Mouse (Mus musculus): ENCODE data around the gene Brsk2. TPM values are rescaled to one million over a fixed set of nuclear protein-coding genes. Genes with fewer than 3 reads are reported as not detected.

Brsk2 gene
- polyA plus RNA-seq, 1 experiment from 2014 or later, result 25.8 TPM

DNA sequence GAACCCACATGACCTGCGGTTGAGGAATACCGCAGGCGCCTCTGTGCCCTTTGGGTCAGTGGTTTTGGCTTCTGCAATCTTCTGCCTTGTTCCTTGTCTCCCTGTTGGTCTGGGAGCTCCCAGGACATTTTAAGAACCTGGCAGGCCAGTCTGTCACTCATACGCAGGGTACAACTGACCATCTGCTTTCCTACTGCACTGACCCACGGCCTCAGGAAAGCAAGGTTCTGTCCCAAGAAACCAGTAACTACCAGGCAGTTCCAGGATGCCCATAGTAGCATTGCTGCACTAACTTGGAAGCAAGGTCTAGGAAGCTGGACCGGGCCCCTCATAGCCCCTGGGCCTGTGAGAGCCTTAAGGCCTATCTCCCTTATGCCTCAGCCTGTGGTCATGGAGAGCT lies 14.6 kb upstream of the Brsk2 start:
- H3K9ac ChIP-seq (replicated peaks), result no peak overlapping the region
- WGBS, result 95% methylated on average over 6 of the region's 6 CpGs
- no peak overlapping the region for H3K4me2 ChIP-seq (replicated peaks)
- no peaks in the 10 kb centered on the region for H3K27me3 ChIP-seq
- H3K27ac ChIP-seq (replicated peaks), result peak overlapping the region; percentile 32; the same call in 1 of the 2 replicates
- H3K9me3 ChIP-seq, result no peaks in the 10 kb centered on the region
- H3K36me3 ChIP-seq, result no peaks in the 10 kb centered on the region
- peaks cover 8% of the 10 kb centered on the region; the same call in 1 of the 2 replicates for H3K4me1 ChIP-seq
- H3K4me3 ChIP-seq, result no peak overlapping the region
- no peak for ATAC-seq (replicated peaks)

DNA sequence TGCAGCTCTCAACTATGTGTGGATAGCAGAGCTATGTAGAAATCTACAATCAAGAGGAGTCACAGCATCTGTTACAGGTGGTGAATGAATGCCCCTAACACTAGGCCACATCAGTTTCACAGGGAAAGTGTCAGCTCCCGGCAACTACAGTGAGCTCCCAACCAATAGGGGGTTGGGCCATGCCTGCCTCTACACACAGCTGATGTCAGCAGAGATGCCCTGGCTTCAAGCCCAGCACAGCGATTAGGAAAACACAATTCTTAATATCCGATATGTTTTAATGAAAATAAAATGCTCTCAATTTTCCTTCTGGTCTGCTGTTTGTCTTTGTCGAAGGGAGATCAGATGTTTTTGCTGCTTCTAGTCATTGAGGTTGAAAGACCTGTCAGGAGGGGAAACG lies 6.1 kb upstream of the Brsk2 start:
- ATAC-seq (replicated peaks), result no peak
- H3K27ac ChIP-seq (replicated peaks), result no peak overlapping the region; the same call in 1 of the 2 replicates
- H3K4me3 ChIP-seq, result no peak overlapping the region
- H3K9ac ChIP-seq (replicated peaks), result no peak overlapping the region
- peaks cover 24% of the 10 kb centered on the region for H3K4me1 ChIP-seq
- H3K9me3 ChIP-seq, result no peaks in the 10 kb centered on the region
- no peaks in the 10 kb centered on the region for H3K27me3 ChIP-seq
- 54% methylated on average over 5 of the region's 5 CpGs for WGBS
- no peak overlapping the region for H3K4me2 ChIP-seq (replicated peaks)
- no peaks in the 10 kb centered on the region for H3K36me3 ChIP-seq

DNA sequence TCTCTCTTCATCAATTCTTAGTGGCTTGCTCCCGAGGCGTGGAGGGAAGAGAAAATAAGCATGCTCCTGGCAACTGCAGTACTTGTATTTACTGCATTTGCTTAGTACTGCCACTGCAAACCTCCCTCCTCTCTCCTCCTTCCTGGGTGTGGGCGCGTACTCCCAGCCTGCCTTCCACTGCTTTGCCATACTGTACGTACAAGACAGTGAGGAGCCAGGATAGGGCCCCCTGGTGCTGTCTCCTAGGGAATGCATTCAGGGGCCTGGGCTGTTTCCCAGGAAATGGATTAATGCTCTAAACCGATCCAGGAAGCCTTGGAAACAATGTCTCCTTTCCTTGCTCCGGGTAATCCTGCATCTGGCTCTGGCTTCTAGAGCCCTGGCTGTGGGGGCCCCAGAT lies 3.6 kb upstream of the Brsk2 start:
- no peak overlapping the region for H3K9ac ChIP-seq (replicated peaks)
- no peaks in the 10 kb centered on the region for H3K36me3 ChIP-seq
- H3K4me2 ChIP-seq (replicated peaks), result peak overlapping the region; percentile 27
- H3K27me3 ChIP-seq, result no peaks in the 10 kb centered on the region
- H3K27ac ChIP-seq (replicated peaks), result peak overlapping the region; percentile 71
- peak overlapping the region; percentile 8 for H3K4me3 ChIP-seq
- no peaks in the 10 kb centered on the region for H3K9me3 ChIP-seq
- peaks cover 33% of the 10 kb centered on the region for H3K4me1 ChIP-seq
- 4% methylated on average over 7 of the region's 7 CpGs for WGBS
- ATAC-seq (replicated peaks), result peak; percentile 40

DNA sequence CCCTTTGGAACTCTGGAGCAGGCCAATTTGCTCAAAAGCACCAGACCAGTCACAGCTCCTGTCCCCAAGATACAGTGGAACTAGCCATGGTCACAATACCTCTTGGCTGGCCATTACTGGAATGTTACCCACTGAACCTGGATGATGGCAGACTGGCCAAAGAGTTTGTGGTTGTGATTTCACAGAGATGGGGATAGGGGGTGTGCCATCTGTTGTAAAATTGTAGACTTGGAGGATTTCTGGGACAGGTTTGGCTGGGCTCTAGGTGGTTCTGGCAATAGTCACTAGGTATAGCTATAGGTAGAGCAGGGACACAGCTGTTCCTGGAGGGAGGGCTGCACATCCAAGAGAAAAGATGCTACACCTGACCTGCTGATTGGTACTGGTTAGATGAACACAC lies 2.0 kb upstream of the Brsk2 start:
- Histone ChIP-seq H3K27ac (replicated peaks) (no peak overlapping the region), H3K4me2 (replicated peaks) (no peak overlapping the region), H3K9ac (replicated peaks) (no peak overlapping the region), H3K36me3 (peaks cover 5% of the 10 kb centered on the region; the same call in 1 of the 2 replicates), H3K4me1 (peaks cover 49% of the 10 kb centered on the region), H3K9me3 (no peaks in the 10 kb centered on the region), H3K27me3 (no peaks in the 10 kb centered on the region), H3K4me3 (no peak overlapping the region)
- no peak for ATAC-seq (replicated peaks)

DNA sequence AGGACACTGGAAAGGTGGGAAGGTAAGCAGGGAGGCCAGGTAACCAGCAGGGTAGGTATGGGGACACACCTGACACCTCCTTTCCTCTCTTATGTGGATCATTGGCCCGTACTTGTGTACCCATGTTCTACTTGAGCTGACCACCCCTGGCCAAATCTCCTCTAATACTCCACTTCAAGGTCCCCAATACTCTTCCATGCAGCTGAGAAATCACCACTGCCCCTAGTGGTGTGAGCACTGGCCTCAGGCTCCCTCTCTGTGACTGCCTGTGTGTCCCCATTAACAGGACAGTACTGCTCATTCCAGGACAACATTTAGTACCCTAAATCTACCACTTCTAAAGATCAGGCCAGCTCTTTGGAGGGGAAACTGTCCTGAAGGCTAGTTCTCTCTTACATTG lies 1.5 kb upstream of the Brsk2 start:
- H3K4me2 ChIP-seq (replicated peaks), result no peak overlapping the region
- no peak overlapping the region for H3K9ac ChIP-seq (replicated peaks)
- ATAC-seq (replicated peaks), result no peak
- WGBS, result 94% methylated on average over 1 of the region's 1 CpGs
- H3K4me1 ChIP-seq, result peaks cover 51% of the 10 kb centered on the region
- H3K27me3 ChIP-seq, result no peaks in the 10 kb centered on the region
- H3K4me3 ChIP-seq, result no peak overlapping the region
- H3K27ac ChIP-seq (replicated peaks), result no peak overlapping the region
- peaks cover 5% of the 10 kb centered on the region; the same call in 1 of the 2 replicates for H3K36me3 ChIP-seq
- H3K9me3 ChIP-seq, result no peaks in the 10 kb centered on the region

DNA sequence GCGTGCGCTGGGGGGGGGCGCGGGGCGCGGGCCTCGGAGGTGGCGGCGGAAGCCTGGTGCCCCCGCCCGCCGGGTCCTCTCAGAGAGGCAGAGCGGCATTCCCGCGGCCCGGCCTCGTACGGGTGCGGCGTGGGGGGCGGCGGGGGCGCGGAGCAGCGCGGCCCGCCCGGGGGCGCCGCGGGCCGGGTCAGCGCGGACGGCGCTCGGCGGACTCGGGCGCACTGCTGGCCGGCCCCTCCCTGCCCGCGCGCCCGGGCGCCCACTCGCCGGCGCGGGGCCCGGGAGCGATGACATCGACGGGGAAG lies 200 bp downstream of the Brsk2 start:
- Histone ChIP-seq H3K4me1 (peaks cover 60% of the 10 kb centered on the region), H3K4me3 (peak overlapping the region; percentile 76), H3K9ac (replicated peaks) (peak overlapping the region; percentile 98), H3K36me3 (peaks cover 5% of the 10 kb centered on the region; the same call in 1 of the 2 replicates), H3K27ac (replicated peaks) (peak overlapping the region; percentile 97), H3K9me3 (no peaks in the 10 kb centered on the region), H3K27me3 (no peaks in the 10 kb centered on the region), H3K4me2 (replicated peaks) (peak overlapping the region; percentile 80)
- WGBS, result 0% methylated on average over 37 of the region's 54 CpGs
- peak; percentile 18 for ATAC-seq (replicated peaks)

DNA sequence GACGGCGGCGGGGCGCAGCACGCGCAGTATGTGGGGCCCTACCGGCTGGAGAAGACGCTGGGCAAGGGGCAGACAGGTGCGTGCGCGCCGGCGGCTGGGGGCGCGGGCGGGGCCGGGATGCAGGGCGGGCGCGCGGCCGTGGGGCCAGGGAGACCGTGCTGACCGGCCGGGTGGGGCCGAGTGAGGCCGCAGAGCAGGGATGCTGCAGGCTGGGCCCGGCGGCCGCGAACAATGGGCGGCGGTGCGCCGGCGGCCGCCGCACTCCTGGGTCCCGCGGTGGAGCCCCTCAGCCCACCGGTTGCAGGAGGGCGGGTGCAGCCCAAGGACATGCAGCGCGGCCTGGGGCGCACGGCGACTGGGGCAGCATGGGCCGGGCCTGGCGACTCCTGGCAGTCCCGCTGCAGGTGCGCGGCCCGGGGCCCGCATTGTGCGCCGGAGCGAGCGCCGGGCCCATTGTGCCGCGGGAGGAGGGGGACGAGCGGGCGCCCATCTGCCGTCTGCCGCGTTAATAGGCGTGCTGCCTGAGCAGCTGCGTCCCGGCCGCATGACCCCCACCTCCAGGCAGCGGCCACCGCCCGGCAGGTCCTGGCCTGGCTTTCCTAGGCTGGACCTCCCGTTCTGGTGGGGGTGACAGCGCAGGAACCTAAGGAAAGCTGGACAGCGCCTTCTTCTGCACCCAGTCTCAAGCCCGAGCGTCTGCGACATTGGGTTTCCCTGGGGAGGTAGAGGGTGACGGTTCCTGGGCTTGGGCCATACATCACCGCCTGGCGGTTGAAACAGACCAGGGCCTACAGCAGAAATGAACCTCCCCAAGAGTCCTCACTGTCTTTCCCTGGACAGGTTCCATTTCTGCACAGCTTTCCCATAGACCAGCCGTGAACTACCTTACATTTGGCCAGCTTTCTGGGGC lies 808 bp downstream of the Brsk2 start:
- Histone ChIP-seq H3K27me3 (no peaks in the 10 kb centered on the region), H3K4me2 (replicated peaks) (peak overlapping the region; percentile 80), H3K9ac (replicated peaks) (peak overlapping the region; percentile 98), H3K27ac (replicated peaks) (peak overlapping the region; percentile 97), H3K9me3 (no peaks in the 10 kb centered on the region), H3K4me1 (peaks cover 66% of the 10 kb centered on the region), H3K4me3 (peak overlapping the region; percentile 76), H3K36me3 (peaks cover 5% of the 10 kb centered on the region; the same call in 1 of the 2 replicates)
- ATAC-seq (replicated peaks), result peak; percentile 31
- under 1% methylated on average over 72 of the region's 84 CpGs for WGBS

DNA sequence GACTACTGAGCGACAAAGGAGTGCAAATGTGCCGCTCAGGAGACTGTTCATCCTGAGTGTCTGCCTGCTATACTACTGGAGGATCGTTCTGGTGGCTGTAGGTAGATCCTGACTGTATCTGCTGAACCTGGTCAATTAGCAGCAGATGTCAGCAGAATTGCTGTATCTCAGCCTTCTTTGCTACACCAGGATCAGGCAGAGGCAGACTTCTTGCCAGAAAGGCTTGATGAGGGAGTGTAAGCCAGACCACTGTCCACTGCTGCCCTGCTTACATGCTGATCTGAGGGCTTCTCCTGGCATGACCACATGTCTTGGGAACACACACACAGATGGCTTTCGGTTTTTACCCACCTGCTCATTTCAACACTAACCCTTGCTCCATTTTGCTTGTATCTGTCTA lies 2.3 kb downstream of the Brsk2 start:
- H3K9ac ChIP-seq (replicated peaks), result peak overlapping the region; percentile 98
- H3K9me3 ChIP-seq, result no peaks in the 10 kb centered on the region
- 87% methylated on average over 4 of the region's 4 CpGs for WGBS
- ATAC-seq (replicated peaks), result no peak
- no peaks in the 10 kb centered on the region for H3K27me3 ChIP-seq
- peak overlapping the region; percentile 76 for H3K4me3 ChIP-seq
- peaks cover 5% of the 10 kb centered on the region; the same call in 1 of the 2 replicates for H3K36me3 ChIP-seq
- H3K27ac ChIP-seq (replicated peaks), result no peak overlapping the region; the same call in 1 of the 2 replicates
- H3K4me2 ChIP-seq (replicated peaks), result peak overlapping the region; percentile 80
- peaks cover 68% of the 10 kb centered on the region for H3K4me1 ChIP-seq

DNA sequence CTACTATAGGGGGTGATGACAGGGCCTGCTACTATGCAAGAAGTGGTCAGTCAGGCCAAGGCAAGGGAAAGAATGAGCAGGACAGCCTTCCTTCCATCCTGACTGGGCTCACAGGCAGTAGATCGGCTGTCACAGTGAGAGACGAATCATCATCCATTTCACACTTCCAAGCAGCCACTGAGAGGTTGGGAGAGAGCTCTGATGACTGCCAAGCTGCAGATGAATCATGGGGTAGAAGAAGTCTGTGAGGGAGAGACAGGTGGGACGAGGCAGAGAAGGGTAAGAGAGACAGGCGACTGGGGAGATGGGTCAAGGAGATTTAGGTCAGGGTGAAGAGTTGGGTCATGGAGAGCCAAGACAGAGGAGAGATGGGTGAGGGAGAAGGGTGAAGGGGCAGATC lies 3.4 kb downstream of the Brsk2 start:
- no peak for ATAC-seq (replicated peaks)
- no peaks in the 10 kb centered on the region for H3K9me3 ChIP-seq
- no peaks in the 10 kb centered on the region for H3K27me3 ChIP-seq
- H3K9ac ChIP-seq (replicated peaks), result no peak overlapping the region
- H3K4me2 ChIP-seq (replicated peaks), result no peak overlapping the region
- no peak overlapping the region for H3K4me3 ChIP-seq
- peaks cover 78% of the 10 kb centered on the region for H3K4me1 ChIP-seq
- H3K27ac ChIP-seq (replicated peaks), result no peak overlapping the region
- WGBS, result 68% methylated on average over 4 of the region's 4 CpGs
- H3K36me3 ChIP-seq, result peaks cover 5% of the 10 kb centered on the region; the same call in 1 of the 2 replicates

DNA sequence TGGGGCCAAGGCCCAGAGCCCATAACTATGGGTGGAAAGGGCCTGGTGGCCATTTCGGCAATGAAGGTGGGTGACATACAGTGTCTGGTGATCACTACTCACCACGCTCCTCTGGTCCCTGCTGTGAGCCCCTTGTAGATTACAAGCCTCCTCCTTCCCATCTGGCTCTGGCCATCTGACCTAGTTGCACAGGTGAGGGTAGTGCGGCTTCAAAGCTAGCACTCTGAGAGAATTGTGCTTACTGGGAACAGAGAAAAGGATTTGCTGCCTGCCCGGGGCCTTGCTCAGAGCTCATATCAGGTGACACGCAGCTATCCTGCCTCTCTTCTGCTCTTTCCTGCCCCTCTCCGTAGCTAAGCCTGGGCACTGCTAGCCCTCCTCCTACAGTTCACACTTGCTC lies 4.1 kb downstream of the Brsk2 start:
- Histone ChIP-seq H3K4me2 (replicated peaks) (no peak overlapping the region), H3K9ac (replicated peaks) (no peak overlapping the region), H3K36me3 (peaks cover 5% of the 10 kb centered on the region; the same call in 1 of the 2 replicates), H3K4me3 (no peak overlapping the region), H3K4me1 (peaks cover 80% of the 10 kb centered on the region), H3K27ac (replicated peaks) (no peak overlapping the region), H3K27me3 (no peaks in the 10 kb centered on the region), H3K9me3 (no peaks in the 10 kb centered on the region)
- 81% methylated on average over 6 of the region's 6 CpGs for WGBS
- ATAC-seq (replicated peaks), result no peak

DNA sequence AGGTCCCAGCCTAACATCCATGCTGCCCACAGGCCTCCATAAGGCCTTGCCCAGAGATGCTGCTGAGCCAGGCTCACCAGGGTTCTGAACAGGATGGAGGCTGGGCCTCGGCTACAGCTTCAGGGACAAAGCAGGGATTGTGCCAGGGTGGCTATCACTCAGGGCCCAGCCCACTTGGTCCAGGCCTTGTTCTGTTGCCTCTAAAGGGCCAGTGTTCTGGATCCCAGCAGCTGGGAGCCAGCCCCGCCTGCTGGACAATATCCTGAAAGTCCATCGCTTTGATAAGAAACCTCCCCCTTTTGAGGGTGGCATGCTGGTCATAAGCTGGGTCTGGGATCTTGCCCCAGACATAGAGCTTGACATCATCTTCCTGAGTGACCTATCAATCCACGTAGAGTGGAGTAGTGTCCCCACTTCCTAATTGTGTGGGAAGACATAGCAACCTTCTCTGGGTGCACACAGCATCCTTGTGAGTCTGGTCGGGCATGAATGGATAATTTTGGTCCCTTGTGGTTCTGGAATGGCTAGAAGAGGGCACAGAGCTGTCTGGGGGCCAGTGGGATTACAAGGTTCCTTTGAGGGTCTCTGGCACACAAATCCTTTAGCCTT lies 6.1 kb downstream of the Brsk2 start:
- no peak overlapping the region for H3K4me2 ChIP-seq (replicated peaks)
- no peak for ATAC-seq (replicated peaks)
- H3K4me1 ChIP-seq, result peaks cover 90% of the 10 kb centered on the region
- 70% methylated on average over 5 of the region's 5 CpGs for WGBS
- H3K9ac ChIP-seq (replicated peaks), result 0 out of 2 replicates have a peak overlapping the region, but pooled peaks have one; percentile 5
- no peak overlapping the region for H3K27ac ChIP-seq (replicated peaks)
- H3K27me3 ChIP-seq, result no peaks in the 10 kb centered on the region
- no peaks in the 10 kb centered on the region for H3K9me3 ChIP-seq
- peaks cover 5% of the 10 kb centered on the region; the same call in 1 of the 2 replicates for H3K36me3 ChIP-seq
- no peak overlapping the region for H3K4me3 ChIP-seq

DNA sequence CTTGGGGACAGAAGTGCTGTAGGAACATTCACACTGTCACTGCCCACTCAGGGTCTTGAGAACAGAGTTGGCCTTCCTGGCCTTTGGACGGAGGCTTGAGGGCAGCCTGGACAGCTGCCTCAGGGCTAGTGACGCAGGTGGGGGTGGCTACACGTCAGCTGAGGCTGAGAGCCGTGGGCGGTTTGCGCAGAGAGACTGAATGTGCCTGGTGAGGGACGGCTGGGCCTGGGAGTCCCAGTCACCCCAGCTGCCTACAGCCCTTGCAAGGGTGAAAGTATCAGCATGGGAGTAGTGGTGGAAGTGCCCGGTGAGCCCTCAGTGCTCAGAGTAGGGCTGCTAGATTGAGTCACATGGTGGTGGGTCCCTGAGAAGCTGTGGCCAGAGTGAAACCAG lies 6.6 kb downstream of the Brsk2 start:
- WGBS, result 87% methylated on average over 8 of the region's 8 CpGs
- Histone ChIP-seq H3K27ac (replicated peaks) (no peak overlapping the region), H3K27me3 (no peaks in the 10 kb centered on the region), H3K4me2 (replicated peaks) (no peak overlapping the region), H3K9ac (replicated peaks) (no peak overlapping the region), H3K9me3 (no peaks in the 10 kb centered on the region), H3K4me3 (no peak overlapping the region), H3K4me1 (peaks cover 91% of the 10 kb centered on the region), H3K36me3 (peaks cover 5% of the 10 kb centered on the region; the same call in 1 of the 2 replicates)
- no peak for ATAC-seq (replicated peaks)

Data from forebrain, embryonic 15.5 days (tissue).